9 mouse cellular contexts compared by ENCODE assay signal in genomic region chr9:109087987-109088386, GRCm38 (mm10). TPM values are rescaled to one million over a fixed set of nuclear protein-coding genes. Genes with fewer than 3 reads are reported as not detected.
DNase-seq lines count a peak whose midpoint lies in the region; ATAC-seq lines count a peak whose summit lies in the region.
"Had no signal": no experiment of that assay in that cellular context is flagged by ENCODE, and none has a peak within 500 bp of the region (broad histone marks: within the 10 kb centered on the region; RNA-seq: fewer than 3 reads in every experiment).

No protein-coding gene starts in this region.

- no peak overlapping the region for H3K4me2 ChIP-seq in heart, embryonic 12.5 days
- H3K4me2 ChIP-seq in forebrain, embryonic 16.5 days (ENCODE audit: low read length): no peak overlapping the region
- H3K4me2 ChIP-seq: neural tube, embryonic 12.5 days had no signal

- peak; percentile 49 to 77 for DNase-seq in heart, adult 18-20 months
- DNase-seq in urinary bladder, postnatal 14 days (ENCODE audit: low spot score): peak; percentile 48
- no peak for DNase-seq in urinary bladder, adult 2 months (ENCODE audit: low spot score)
- peak; percentile 43 to 80 for DNase-seq in layer of hippocampus, postnatal 14 days (ENCODE audit: low spot score in 2 of 2)
- peak; percentile 66 for DNase-seq in testis, postnatal 10 days (ENCODE audit: low spot score)
- no peak for DNase-seq in spleen, postnatal 4 days (ENCODE audit: low spot score in 2 of 2)

- ATAC-seq in heart, embryonic 12.5 days (ENCODE audit: insufficient number of reproducible peaks, low FRiP score): no peak
- ATAC-seq in forebrain, embryonic 16.5 days: peak; percentile 22; the same call in 1 of the 2 replicates

- H3K9me3 ChIP-seq in heart, embryonic 12.5 days (replicated peaks): no peaks in the 10 kb centered on the region
- no peaks in the 10 kb centered on the region for H3K9me3 ChIP-seq in forebrain, embryonic 16.5 days (ENCODE audit: control insufficient read depth, low read length)
- H3K9me3 ChIP-seq: neural tube, embryonic 12.5 days had no signal

- peaks cover 37% of the 10 kb centered on the region for H3K36me3 ChIP-seq in heart, embryonic 12.5 days
- H3K36me3 ChIP-seq in forebrain, embryonic 16.5 days (ENCODE audit: control insufficient read depth, insufficient read depth): no peaks in the 10 kb centered on the region

- WGBS in heart, embryonic 12.5 days: 18% methylated on average over 5 of the region's 5 CpGs
- WGBS in forebrain, embryonic 16.5 days: 4% methylated on average over 5 of the region's 5 CpGs

- no peak overlapping the region for H3K9ac ChIP-seq in heart, embryonic 12.5 days
- H3K9ac ChIP-seq in forebrain, embryonic 16.5 days (replicated peaks; ENCODE audit: low read depth, low read length): 0 out of 2 replicates have a peak overlapping the region, but pooled peaks have one; percentile 4
- H3K9ac ChIP-seq: neural tube, embryonic 12.5 days had no signal

- H3K27ac ChIP-seq in heart, embryonic 12.5 days (ENCODE audit: poor library complexity, severe bottlenecking): no peak overlapping the region
- no peak overlapping the region for H3K27ac ChIP-seq in forebrain, embryonic 16.5 days (ENCODE audit: low read length)
- H3K27ac ChIP-seq: neural tube, embryonic 12.5 days had no signal

- H3K4me3 ChIP-seq in heart, embryonic 12.5 days: no peak overlapping the region
- H3K4me3 ChIP-seq in forebrain, embryonic 16.5 days (replicated peaks; ENCODE audit: low read length): no peak overlapping the region
- H3K4me3 ChIP-seq: neural tube, embryonic 12.5 days had no signal

- H3K27me3 ChIP-seq in heart, embryonic 12.5 days (replicated peaks): no peaks in the 10 kb centered on the region
- H3K27me3 ChIP-seq in forebrain, embryonic 16.5 days (replicated peaks; ENCODE audit: control insufficient read depth, insufficient read depth, low read length): no peaks in the 10 kb centered on the region
- H3K27me3 ChIP-seq: neural tube, embryonic 12.5 days had no signal

- peaks cover 18% of the 10 kb centered on the region for H3K4me1 ChIP-seq in heart, embryonic 12.5 days (replicated peaks)
- peaks cover 12% of the 10 kb centered on the region for H3K4me1 ChIP-seq in forebrain, embryonic 16.5 days (replicated peaks; ENCODE audit: control insufficient read depth, insufficient read depth, low read length)

RNA-seq across cellular contexts. Expression of gene Tma7, which starts 5.6 kb away (rescaled TPM):
- total RNA-seq in heart, adult 18-20 months (2021): 100 to 1,000 TPM; 214 to 228 TPM
- 715 and 742 TPM in 2 replicates for polyA plus RNA-seq in heart, embryonic 12.5 days (2016; fragmentation: Nextera tagmentation; extraction: Ambion mirVana)
- polyA plus RNA-seq in urinary bladder, adult 2 months (2012; rRNA removed): 118 and 126 TPM in 2 replicates
- polyA plus RNA-seq in forebrain, embryonic 16.5 days (2015; fragmentation: Nextera tagmentation; extraction: Ambion mirVana): 505 and 526 TPM in 2 replicates
- 100 to 1,000 TPM; 304 to 316 TPM for total RNA-seq in layer of hippocampus, postnatal 14 days (2021)

RNA-seq across cellular contexts. Expression of gene Ccdc51, which starts 5.7 kb away (rescaled TPM):
- total RNA-seq in heart, adult 18-20 months (2021): 10 to 100 TPM; 11.4 to 14.3 TPM
- polyA plus RNA-seq in heart, embryonic 12.5 days (2016; fragmentation: Nextera tagmentation; extraction: Ambion mirVana): 14.6 and 16.3 TPM in 2 replicates
- polyA plus RNA-seq in urinary bladder, adult 2 months (2012; rRNA removed): 10.9 and 14.0 TPM in 2 replicates
- polyA plus RNA-seq in forebrain, embryonic 16.5 days (2015; fragmentation: Nextera tagmentation; extraction: Ambion mirVana): 16.9 and 17.5 TPM in 2 replicates
- 1 to 10 TPM; 7.4 to 9.4 TPM for total RNA-seq in layer of hippocampus, postnatal 14 days (2021)

RNA-seq across cellular contexts. Expression of gene Plxnb1, which starts 7.2 kb away (rescaled TPM):
- total RNA-seq in heart, adult 18-20 months (2021): 10 to 100 TPM; 21.1 to 21.5 TPM
- polyA plus RNA-seq in heart, embryonic 12.5 days (2016; fragmentation: Nextera tagmentation; extraction: Ambion mirVana): 11.1 and 11.7 TPM in 2 replicates
- 19.9 and 26.2 TPM in 2 replicates for polyA plus RNA-seq in urinary bladder, adult 2 months (2012; rRNA removed)
- 18.6 and 22.1 TPM in 2 replicates for polyA plus RNA-seq in forebrain, embryonic 16.5 days (2015; fragmentation: Nextera tagmentation; extraction: Ambion mirVana)
- 10 to 100 TPM; 90.5 to 91.9 TPM for total RNA-seq in layer of hippocampus, postnatal 14 days (2021)

RNA-seq across cellular contexts. Expression of gene Atrip, which starts 14.1 kb away (rescaled TPM):
- total RNA-seq in heart, adult 18-20 months (2021): 1 to 10 TPM; 8.1 to 9.8 TPM
- polyA plus RNA-seq in heart, embryonic 12.5 days (2016; fragmentation: Nextera tagmentation; extraction: Ambion mirVana): 17.9 and 19.6 TPM in 2 replicates
- polyA plus RNA-seq in urinary bladder, adult 2 months (2012; rRNA removed): 17.1 and 17.6 TPM in 2 replicates
- 36.0 and 38.3 TPM in 2 replicates for polyA plus RNA-seq in forebrain, embryonic 16.5 days (2015; fragmentation: Nextera tagmentation; extraction: Ambion mirVana)
- 10 to 100 TPM; 27.3 to 31.7 TPM for total RNA-seq in layer of hippocampus, postnatal 14 days (2021)

RNA-seq across cellular contexts. Expression of gene Trex1, which starts 28.5 kb away (rescaled TPM):
- 10 to 100 TPM; 13.6 to 17.2 TPM for total RNA-seq in heart, adult 18-20 months (2021)
- 5.8 and 7.1 TPM in 2 replicates for polyA plus RNA-seq in heart, embryonic 12.5 days (2016; fragmentation: Nextera tagmentation; extraction: Ambion mirVana)
- polyA plus RNA-seq in urinary bladder, adult 2 months (2012; rRNA removed): 37.3 and 41.4 TPM in 2 replicates
- 16.1 and 17.9 TPM in 2 replicates for polyA plus RNA-seq in forebrain, embryonic 16.5 days (2015; fragmentation: Nextera tagmentation; extraction: Ambion mirVana)
- 10 to 100 TPM in 1 of 2 experiments, 1 to 10 TPM in 1; 9.9 to 10.8 TPM for total RNA-seq in layer of hippocampus, postnatal 14 days (2021)

Comparison
In these comparisons a context has a peak if more than half of its experiments do, and no peak if none do; other contexts are left out.
1. DNase-seq: peak in heart, adult 18-20 months (2 of 2), urinary bladder, postnatal 14 days (single experiment), layer of hippocampus, postnatal 14 days (2 of 2) and testis, postnatal 10 days (single experiment); none in urinary bladder, adult 2 months (single experiment) and spleen, postnatal 4 days (0 of 2).